Mouse (Mus musculus) kidney, embryonic 15.5 days (tissue): ENCODE results near the gene Ppp4c. TPM values are rescaled to one million over a fixed set of nuclear protein-coding genes. Genes with fewer than 3 reads are reported as not detected.

Experiments
- ATAC-seq: fragments of 200-750 bp; cut with Nextera tagmentation; replicated peaks from 2 replicates; pipeline ENCODE4 v1.8.0; 2017; ENCODE audit warnings: moderate TSS enrichment; ENCODE audit not compliant: low FRiP score
- H3K27ac ChIP-seq: fragments of 300-500 bp; sonication (generic); 2 replicates; pipeline ENCODE4 v1.5.1; 2015; ENCODE audit warnings: mild to moderate bottlenecking, inconsistent platforms
- H3K27me3 ChIP-seq: fragments of 300-500 bp; sonication (generic); 2 replicates; pipeline ENCODE4 v1.6.1; 2015; ENCODE audit warnings: inconsistent platforms
- H3K36me3 ChIP-seq: fragments of 300-500 bp; sonication (generic); 2 replicates; pipeline ENCODE4 v1.6.1; 2015; ENCODE audit warnings: inconsistent platforms
- H3K4me1 ChIP-seq: fragments of 300-500 bp; sonication (generic); 2 replicates; pipeline ENCODE4 v1.6.1; 2015; ENCODE audit warnings: inconsistent platforms
- H3K4me2 ChIP-seq: fragments of 300-500 bp; sonication (generic); 2 replicates; pipeline ENCODE4 v1.6.1; 2015; ENCODE audit warnings: moderate library complexity, mild to moderate bottlenecking, inconsistent platforms
- H3K4me3 ChIP-seq: fragments of 300-500 bp; sonication (generic); replicated peaks from 2 replicates; pipeline ENCODE4 v1.5.1; 2015; ENCODE audit warnings: mild to moderate bottlenecking, inconsistent platforms
- H3K9ac ChIP-seq: fragments of 300-500 bp; sonication (generic); 2 replicates; pipeline ENCODE4 v1.6.1; 2015; ENCODE audit warnings: mild to moderate bottlenecking, inconsistent platforms
- H3K9me3 ChIP-seq: fragments of 300-500 bp; sonication (generic); replicated peaks from 2 replicates; pipeline ENCODE4 v1.6.1; 2016; ENCODE audit warnings: inconsistent platforms
- WGBS: fragments of 180-500 bp; shearing (Covaris S2); methylation state at CpG from one replicate; pipeline ENCODE4 v1.1.7; 2015; ENCODE audit warnings: mixed read lengths; 5-methylcytosine and 5-hydroxymethylcytosine counted together
- polyA plus RNA-seq: library from polyadenylated mRNA; unstranded; fragments of >200 nt; fragmentation: Nextera tagmentation; extraction: Ambion mirVana; gene quantifications from 2 replicates; pipeline ENCODE4 v1.2.1, GENCODE M21; 2015

Ppp4c gene
- polyA plus RNA-seq, 1 experiment from 2014 or later, result 272 TPM

GRCm38 (mm10) chr7:126740977-126741376 is 51.3 kb downstream of the Ppp4c start:
- no peak overlapping the region for H3K27ac ChIP-seq
- H3K27me3 ChIP-seq, result no peaks in the 10 kb centered on the region
- peaks cover 4% of the 10 kb centered on the region; the same call in 1 of the 2 replicates for H3K4me1 ChIP-seq
- no peak overlapping the region for H3K9ac ChIP-seq
- H3K9me3 ChIP-seq, result no peaks in the 10 kb centered on the region
- H3K4me2 ChIP-seq, result no peak overlapping the region
- no peak overlapping the region for H3K4me3 ChIP-seq
- WGBS, result 69% methylated on average over 5 of the region's 5 CpGs
- ATAC-seq, result no peak
- no peaks in the 10 kb centered on the region for H3K36me3 ChIP-seq

- 85% methylated on average over 13 of the region's 13 CpGs for WGBS
- Histone ChIP-seq H3K27ac (no peak overlapping the region), H3K36me3 (no peaks in the 10 kb centered on the region), H3K27me3 (no peaks in the 10 kb centered on the region), H3K4me3 (no peak overlapping the region), H3K9me3 (no peaks in the 10 kb centered on the region), H3K9ac (no peak overlapping the region), H3K4me1 (peaks cover 4% of the 10 kb centered on the region; the same call in 1 of the 2 replicates), H3K4me2 (no peak overlapping the region)
- no peak for ATAC-seq
These were observed 52.1 kb downstream of the Ppp4c start for GRCm38 (mm10) chr7:126740132-126740735.

- Histone ChIP-seq H3K9me3 (no peaks in the 10 kb centered on the region), H3K4me3 (no peak overlapping the region), H3K4me1 (peaks cover 4% of the 10 kb centered on the region; the same call in 1 of the 2 replicates), H3K4me2 (no peak overlapping the region), H3K9ac (no peak overlapping the region), H3K27ac (no peak overlapping the region), H3K36me3 (no peaks in the 10 kb centered on the region), H3K27me3 (no peaks in the 10 kb centered on the region)
- WGBS, result 83% methylated on average over 17 of the region's 17 CpGs
- ATAC-seq, result no peak
These were observed 52.7 kb downstream of the Ppp4c start for GRCm38 (mm10) chr7:126739551-126739950.

- Histone ChIP-seq H3K36me3 (no peaks in the 10 kb centered on the region), H3K9ac (no peak overlapping the region), H3K27me3 (no peaks in the 10 kb centered on the region), H3K27ac (no peak overlapping the region), H3K4me3 (no peak overlapping the region), H3K9me3 (no peaks in the 10 kb centered on the region), H3K4me2 (no peak overlapping the region), H3K4me1 (peaks cover 4% of the 10 kb centered on the region; the same call in 1 of the 2 replicates)
- WGBS, result 76% methylated on average over 8 of the region's 8 CpGs
- no peak for ATAC-seq
These were observed 56.2 kb downstream of the Ppp4c start for GRCm38 (mm10) chr7:126736122-126736521.

Other genes with a start within 250 kb of the Ppp4c start
- gene Eif3c, start 226.1 kb downstream of the Ppp4c start, polyA plus RNA-seq, result 231 and 236 TPM in 2 replicates
- gene Apobr, start 207.6 kb downstream of the Ppp4c start, polyA plus RNA-seq, result 0.72 and 0.82 TPM in 2 replicates
- gene Cln3, start 206.7 kb downstream of the Ppp4c start, polyA plus RNA-seq, result 36.0 and 38.8 TPM in 2 replicates
- gene Il27, start 197.6 kb downstream of the Ppp4c start, polyA plus RNA-seq, result not detected in 2 replicates
- 9.7 and 13.6 TPM in 2 replicates for gene Nupr1, start 161.6 kb downstream of the Ppp4c start, polyA plus RNA-seq
- gene Sgf29, start 143.2 kb downstream of the Ppp4c start, polyA plus RNA-seq, result 48.2 and 55.0 TPM in 2 replicates
- 6.2 and 8.3 TPM in 2 replicates for gene Sult1a1, start 116.1 kb downstream of the Ppp4c start, polyA plus RNA-seq
- gene Bola2, start 97.1 kb downstream of the Ppp4c start, polyA plus RNA-seq, result 144 and 146 TPM in 2 replicates
- gene Slx1b, start 96.7 kb downstream of the Ppp4c start, polyA plus RNA-seq, result 12.9 and 13.1 TPM in 2 replicates
- gene Coro1a, start 84.7 kb downstream of the Ppp4c start, polyA plus RNA-seq, result 17.9 and 24.3 TPM in 2 replicates
- gene Mapk3, start 32.9 kb downstream of the Ppp4c start, polyA plus RNA-seq, result 63.8 and 73.2 TPM in 2 replicates
- 1.8 and 1.9 TPM in 2 replicates for gene Gdpd3, start 26.2 kb downstream of the Ppp4c start, polyA plus RNA-seq
- 81.5 and 82.2 TPM in 2 replicates for gene Ypel3, start 15.5 kb downstream of the Ppp4c start, polyA plus RNA-seq
- 0.37 and 0.51 TPM in 2 replicates for gene Tbx6, start 11.0 kb downstream of the Ppp4c start, polyA plus RNA-seq
- 0.52 and 0.54 TPM in 2 replicates for gene Fam57b, start 5.2 kb upstream of the Ppp4c start, polyA plus RNA-seq
- not detected in 2 replicates for gene 4930451I11Rik, start 39.1 kb upstream of the Ppp4c start, polyA plus RNA-seq
- gene Doc2a, start 54.9 kb upstream of the Ppp4c start, polyA plus RNA-seq, result 6.6 and 11.4 TPM in 2 replicates
- gene Hirip3, start 69.5 kb upstream of the Ppp4c start, polyA plus RNA-seq, result 36.8 and 40.1 TPM in 2 replicates
- gene Ino80e, start 69.9 kb upstream of the Ppp4c start, polyA plus RNA-seq, result 88.9 and 91.0 TPM in 2 replicates
- 45.8 and 54.2 TPM in 2 replicates for gene Taok2, start 92.2 kb upstream of the Ppp4c start, polyA plus RNA-seq
- gene Tmem219, start 130.4 kb upstream of the Ppp4c start, polyA plus RNA-seq, result 28.5 and 31.6 TPM in 2 replicates
- 15.5 and 17.0 TPM in 2 replicates for gene Kctd13, start 136.4 kb upstream of the Ppp4c start, polyA plus RNA-seq
- gene Asphd1, start 157.1 kb upstream of the Ppp4c start, polyA plus RNA-seq, result 0.21 TPM in 1 of 2 replicates, not detected in the other
- 1.3 and 2.5 TPM in 2 replicates for gene Sez6l2, start 158.1 kb upstream of the Ppp4c start, polyA plus RNA-seq
- gene Cdipt, start 183.4 kb upstream of the Ppp4c start, polyA plus RNA-seq, result 106 and 115 TPM in 2 replicates
- gene Cdiptos, start 183.6 kb upstream of the Ppp4c start, polyA plus RNA-seq, result 1.4 and 1.5 TPM in 2 replicates
- 15.3 and 16.8 TPM in 2 replicates for gene Mvp, start 222.1 kb upstream of the Ppp4c start, polyA plus RNA-seq
- 0.45 TPM in 1 of 2 replicates, not detected in the other for gene Pagr1b, start 224.0 kb upstream of the Ppp4c start, polyA plus RNA-seq
- 44.8 and 59.5 TPM in 2 replicates for gene Pagr1a, start 224.9 kb upstream of the Ppp4c start, polyA plus RNA-seq
- gene Gm42742, start 228.6 kb upstream of the Ppp4c start, polyA plus RNA-seq, result 52.6 and 61.2 TPM in 2 replicates
- gene Prrt2, start 228.7 kb upstream of the Ppp4c start, polyA plus RNA-seq, result 5.4 and 7.2 TPM in 2 replicates
- gene Maz, start 234.5 kb upstream of the Ppp4c start, polyA plus RNA-seq, result 64.4 and 65.8 TPM in 2 replicates
- gene Kif22, start 250.0 kb upstream of the Ppp4c start, polyA plus RNA-seq, result 136 and 141 TPM in 2 replicates